Mouse (Mus musculus): ENCODE measurements at regions not wholly inside any gene's neighbourhood (a gene's known extent, or its start where the extent isn't known, plus 50 kb on each side); places are given as distances from the start of the nearest gene placed in this dataset.

DNA sequence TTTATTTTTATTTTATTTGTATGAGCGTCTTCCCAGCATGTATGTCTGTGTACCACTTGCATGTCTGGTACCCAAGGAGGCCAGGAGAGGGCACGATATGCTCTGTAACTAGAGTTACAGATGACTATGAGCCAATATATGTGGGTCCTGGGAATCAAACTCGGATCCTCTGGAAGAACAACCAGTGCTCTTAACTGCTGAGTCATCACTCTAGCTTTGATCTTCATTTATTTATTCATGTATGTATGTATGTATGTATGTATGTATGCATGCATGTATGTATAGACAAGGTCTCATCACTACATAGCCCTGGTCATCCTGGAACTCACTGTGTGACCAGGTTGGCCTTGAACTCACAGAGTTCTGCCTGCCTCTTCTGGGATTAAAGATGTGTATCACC is 124.9 kb downstream of the Kctd15 start:
- TF ChIP-seq TAL1 (conservative IDR thresholded peaks at IDR 0.05; ENCODE audit: low read depth, low read length) = no peak
- no peak for TF ChIP-seq CTCF (IDR thresholded peaks at IDR 0.05; ENCODE audit: low read depth, low read length)
- no peak for TF ChIP-seq GATA1 (IDR thresholded peaks at IDR 0.05; ENCODE audit: borderline replicate concordance, low read length)
